Mouse (Mus musculus) hindbrain, postnatal 0 days (tissue): ENCODE data around the gene Tcerg1l. TPM values are rescaled to one million over a fixed set of nuclear protein-coding genes. Genes with fewer than 3 reads are reported as not detected.

Source experiments
- ATAC-seq: fragments of 200-750 bp; cut with Nextera tagmentation; 2 replicates; pipeline ENCODE4 v1.8.0; 2017; ENCODE audit warnings: mild to moderate bottlenecking, moderate TSS enrichment, moderate library complexity
- DNase-seq: peaks from one replicate; pipeline ENCODE4 v3.0.0-alpha.2; 2015; ENCODE audit warnings: low spot score
- H3K27ac ChIP-seq: fragments of 300-500 bp; sonication (generic); 2 replicates; pipeline ENCODE4 v1.5.1; 2014; ENCODE audit warnings: mild to moderate bottlenecking
- H3K27me3 ChIP-seq: fragments of 300-500 bp; sonication (generic); 2 replicates; pipeline ENCODE4 v1.6.1; 2014; ENCODE audit warnings: low read length, mixed read lengths; ENCODE audit not compliant: insufficient read depth
- H3K36me3 ChIP-seq: fragments of 300-500 bp; sonication (generic); 2 replicates; pipeline ENCODE4 v1.6.1; 2014; ENCODE audit warnings: low read length, mixed read lengths; ENCODE audit not compliant: insufficient read depth
- H3K4me1 ChIP-seq: fragments of 300-500 bp; sonication (generic); 2 replicates; pipeline ENCODE4 v1.6.1; 2014; ENCODE audit warnings: antibody characterized with exemption, low read length, mixed read lengths; ENCODE audit not compliant: insufficient read depth
- H3K4me2 ChIP-seq: fragments of 300-500 bp; sonication (generic); 2 replicates; pipeline ENCODE4 v1.6.1; 2014; ENCODE audit warnings: low read depth, mild to moderate bottlenecking, low read length, moderate library complexity, mixed read lengths
- H3K4me3 ChIP-seq: fragments of 300-500 bp; sonication (generic); 2 replicates; pipeline ENCODE4 v1.5.1; 2014; ENCODE audit warnings: low read length
- H3K9ac ChIP-seq: fragments of 300-500 bp; sonication (generic); replicated peaks from 2 replicates; pipeline ENCODE4 v1.6.1; 2014; ENCODE audit warnings: mild to moderate bottlenecking, low read length, moderate library complexity, mixed read lengths
- H3K9me3 ChIP-seq: fragments of 300-500 bp; sonication (generic); 2 replicates; pipeline ENCODE4 v1.6.1; 2016; ENCODE audit warnings: low read length, mixed read lengths
- CTCF ChIP-seq: IDR thresholded peaks from 2 replicates; pipeline ENCODE4 v1.5.1; 2016; ENCODE audit warnings: antibody characterized with exemption, control low read depth, low read depth
- WGBS: fragments of 180-500 bp; shearing (Covaris S2); extraction: QIAGEN DNeasy Blood & Tissue Kit; methylation state at CpG from one replicate; pipeline ENCODE4 v1.1.7; 2014; 5-methylcytosine and 5-hydroxymethylcytosine counted together
- polyA plus RNA-seq: library from polyadenylated mRNA; unstranded; fragments of >200 nt; fragmentation: Nextera tagmentation; extraction: Ambion mirVana; gene quantifications from 2 replicates; pipeline ENCODE4 v1.2.1, GENCODE M21; 2015
- total RNA-seq: library from RNA; depleted of rRNA; stranded (reverse); fragments of >200 nt; gene quantifications from 2 replicates; pipeline ENCODE4 v1.2.3, GENCODE M21; 2014; rRNA removed

Gene Tcerg1l
- total RNA-seq (28.5 and 33.9 TPM in 2 replicates), polyA plus RNA-seq (22.7 and 25.4 TPM in 2 replicates)

DNA sequence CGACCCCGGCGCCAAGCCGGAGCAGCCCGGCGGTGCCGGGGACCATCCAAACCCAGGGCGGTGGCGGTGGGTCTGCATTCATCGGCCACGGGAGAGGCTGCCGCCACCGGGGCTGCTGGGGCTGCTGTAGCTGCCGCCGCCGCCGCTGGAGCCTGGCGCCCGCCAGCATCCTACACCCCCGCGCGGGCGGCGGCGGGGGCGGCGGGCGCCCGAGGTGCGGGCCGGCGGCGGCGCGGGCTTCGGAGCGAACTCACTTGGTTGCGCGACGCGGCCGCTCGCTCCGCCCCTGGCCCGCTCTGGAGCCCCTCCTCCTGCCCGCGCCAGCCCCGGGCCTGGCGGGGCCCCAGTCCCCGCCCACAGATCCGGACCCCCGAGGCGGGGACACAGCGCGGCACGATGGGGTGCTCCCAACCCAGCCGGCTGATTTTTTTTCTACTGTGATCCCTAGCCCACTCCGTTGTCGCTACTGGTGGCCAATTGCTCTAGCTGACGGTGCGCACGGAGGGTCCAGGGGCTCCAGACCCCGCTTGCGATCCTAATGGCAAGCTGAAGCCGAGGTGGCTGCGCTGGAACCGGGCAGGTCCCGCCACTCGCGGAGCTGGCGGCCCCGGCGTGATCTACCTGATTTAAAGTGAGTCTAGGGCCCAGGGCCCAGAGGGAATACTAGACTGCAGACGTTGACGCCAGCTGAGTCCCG, at the start of gene Tcerg1l:
Gene Tcerg1l (minus strand): TSS at position 246 of the 697 bp plus-strand sequence.
- H3K9me3 ChIP-seq = no peaks in the 10 kb centered on the region
- H3K27me3 ChIP-seq = no peaks in the 10 kb centered on the region
- ATAC-seq (peak; percentile 74), DNase-seq (peak; percentile 71)
- under 1% methylated on average over 37 of the region's 76 CpGs for WGBS
- no peaks in the 10 kb centered on the region for H3K4me1 ChIP-seq
- peak within 1 kb of the TSS; percentile 59 for H3K9ac ChIP-seq
- H3K4me3 ChIP-seq = peak within 1 kb of the TSS; percentile 62
- H3K27ac ChIP-seq = peak within 1 kb of the TSS; percentile 45
- no peak for TF ChIP-seq CTCF
- H3K4me2 ChIP-seq = peak within 1 kb of the TSS; percentile 84
- no peaks in the 10 kb centered on the region for H3K36me3 ChIP-seq

DNA sequence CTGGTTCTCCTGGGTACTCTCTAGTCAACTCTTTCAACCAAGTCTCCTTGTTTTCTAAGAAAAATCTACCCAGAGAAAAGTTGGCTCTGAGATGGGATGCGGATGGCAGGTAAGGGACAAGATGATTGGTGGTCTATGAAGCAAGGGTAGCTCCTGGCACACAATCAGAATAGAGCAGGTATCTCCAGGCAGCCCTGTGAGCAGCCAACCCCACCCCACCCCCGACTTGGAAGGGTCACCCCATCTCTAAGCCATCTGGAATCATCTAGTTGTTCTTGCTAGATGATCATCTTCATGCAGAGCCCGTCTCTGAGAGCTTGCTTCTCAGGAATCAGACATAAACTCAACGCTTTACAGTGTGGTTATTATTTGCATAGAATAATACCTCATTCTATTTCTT, 44.6 kb upstream of the Tcerg1l start:
- Histone ChIP-seq H3K4me1 (no peaks in the 10 kb centered on the region), H3K27ac (no peak overlapping the region), H3K36me3 (no peaks in the 10 kb centered on the region), H3K4me3 (no peak overlapping the region), H3K4me2 (no peak overlapping the region), H3K9me3 (no peaks in the 10 kb centered on the region), H3K27me3 (no peaks in the 10 kb centered on the region), H3K9ac (no peak overlapping the region)
- ATAC-seq (no peak), DNase-seq (no peak)
- TF ChIP-seq CTCF = no peak
- WGBS = 74% methylated on average over 4 of the region's 4 CpGs

GRCm38 (mm10) chr7:138432541-138432940, 35.0 kb upstream of the Tcerg1l start:
- DNase-seq (no peak), ATAC-seq (no peak)
- WGBS = 60% methylated on average over 4 of the region's 4 CpGs
- H3K9me3 ChIP-seq = no peaks in the 10 kb centered on the region
- no peaks in the 10 kb centered on the region for H3K27me3 ChIP-seq
- no peak overlapping the region for H3K27ac ChIP-seq
- no peak overlapping the region for H3K9ac ChIP-seq
- no peak overlapping the region for H3K4me3 ChIP-seq
- H3K4me1 ChIP-seq = no peaks in the 10 kb centered on the region
- no peaks in the 10 kb centered on the region for H3K36me3 ChIP-seq
- peak; percentile 16; the same call in 1 of the 2 replicates for TF ChIP-seq CTCF
- H3K4me2 ChIP-seq = no peak overlapping the region

DNA sequence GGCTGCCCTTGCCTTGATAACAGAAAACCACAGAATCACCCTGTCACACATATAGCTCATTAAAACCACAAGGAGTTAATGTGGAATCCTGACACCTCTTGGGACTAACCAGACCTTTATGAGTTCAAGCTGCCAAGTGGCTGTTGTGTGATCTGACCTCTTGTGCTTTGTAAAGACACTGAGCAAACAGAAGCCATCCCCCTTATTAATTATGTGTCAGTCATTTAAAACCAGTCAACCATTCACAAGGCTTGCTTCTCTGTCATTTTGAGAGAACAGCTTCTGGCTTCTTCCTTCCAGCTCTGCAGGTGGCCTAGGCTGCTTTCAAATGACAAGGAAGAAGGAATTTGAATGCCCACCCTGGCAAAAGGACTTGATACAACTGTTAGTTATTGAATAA, 33.9 kb upstream of the Tcerg1l start:
- H3K4me3 ChIP-seq = no peak overlapping the region
- DNase-seq (peak; percentile 25), ATAC-seq (no peak)
- no peaks in the 10 kb centered on the region for H3K27me3 ChIP-seq
- H3K27ac ChIP-seq = no peak overlapping the region
- no peak overlapping the region for H3K9ac ChIP-seq
- no peaks in the 10 kb centered on the region for H3K9me3 ChIP-seq
- no peak overlapping the region for H3K4me2 ChIP-seq
- H3K36me3 ChIP-seq = no peaks in the 10 kb centered on the region
- no peaks in the 10 kb centered on the region for H3K4me1 ChIP-seq
- no peak for TF ChIP-seq CTCF

GRCm38 (mm10) chr7:138429916-138430315, 32.4 kb upstream of the Tcerg1l start:
- Histone ChIP-seq H3K9ac (no peak overlapping the region), H3K27me3 (no peaks in the 10 kb centered on the region), H3K36me3 (no peaks in the 10 kb centered on the region), H3K4me2 (no peak overlapping the region), H3K4me1 (no peaks in the 10 kb centered on the region), H3K27ac (no peak overlapping the region), H3K4me3 (no peak overlapping the region), H3K9me3 (no peaks in the 10 kb centered on the region)
- no peak for DNase-seq
- no peak for TF ChIP-seq CTCF
- WGBS = 63% methylated on average over 7 of the region's 7 CpGs
- ATAC-seq = no peak

DNA sequence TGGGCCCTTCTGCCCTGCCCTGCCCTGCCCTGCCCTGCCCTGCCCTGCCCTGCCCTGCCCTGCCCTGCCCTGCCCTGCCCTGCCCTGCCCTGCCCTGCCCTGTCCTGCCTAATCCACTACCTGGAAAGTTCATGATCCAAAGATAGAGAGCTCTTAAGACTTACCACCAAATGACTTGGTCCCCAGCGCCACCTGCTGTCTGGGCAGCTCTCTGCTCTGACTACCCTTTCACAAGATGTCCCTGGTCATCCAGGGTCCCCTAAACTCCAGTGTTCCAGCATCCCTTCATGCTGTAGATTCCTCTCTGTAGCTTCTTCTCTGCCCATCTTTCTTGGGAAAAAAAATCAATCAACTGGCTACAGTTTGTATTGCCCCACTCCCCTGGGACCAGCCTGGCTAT, 31.3 kb upstream of the Tcerg1l start:
- 41% methylated on average over 1 of the region's 1 CpGs for WGBS
- H3K27me3 ChIP-seq = no peaks in the 10 kb centered on the region
- H3K9ac ChIP-seq = no peak overlapping the region
- H3K27ac ChIP-seq = no peak overlapping the region
- H3K4me1 ChIP-seq = no peaks in the 10 kb centered on the region
- ATAC-seq (no peak), DNase-seq (peak; percentile 20)
- no peak overlapping the region for H3K4me2 ChIP-seq
- H3K4me3 ChIP-seq = no peak overlapping the region
- no peaks in the 10 kb centered on the region for H3K9me3 ChIP-seq
- H3K36me3 ChIP-seq = no peaks in the 10 kb centered on the region
- peak; percentile 39 for TF ChIP-seq CTCF

GRCm38 (mm10) chr7:138427441-138427840, 29.9 kb upstream of the Tcerg1l start:
- Histone ChIP-seq H3K36me3 (no peaks in the 10 kb centered on the region), H3K27me3 (no peaks in the 10 kb centered on the region), H3K9me3 (no peaks in the 10 kb centered on the region), H3K4me1 (no peaks in the 10 kb centered on the region), H3K4me2 (no peak overlapping the region), H3K9ac (no peak overlapping the region), H3K27ac (no peak overlapping the region), H3K4me3 (no peak overlapping the region)
- DNase-seq (no peak), ATAC-seq (no peak)
- no peak for TF ChIP-seq CTCF
- WGBS = 58% methylated on average over 3 of the region's 3 CpGs
